Mouse (Mus musculus): ENCODE data around the gene Flt3l. TPM values are rescaled to one million over a fixed set of nuclear protein-coding genes. Genes with fewer than 3 reads are reported as not detected.

Gene Flt3l
- total and polyA plus RNA-seq, 3 experiments: 5.5 to 59.1 (median 6.4) TPM

DNA sequence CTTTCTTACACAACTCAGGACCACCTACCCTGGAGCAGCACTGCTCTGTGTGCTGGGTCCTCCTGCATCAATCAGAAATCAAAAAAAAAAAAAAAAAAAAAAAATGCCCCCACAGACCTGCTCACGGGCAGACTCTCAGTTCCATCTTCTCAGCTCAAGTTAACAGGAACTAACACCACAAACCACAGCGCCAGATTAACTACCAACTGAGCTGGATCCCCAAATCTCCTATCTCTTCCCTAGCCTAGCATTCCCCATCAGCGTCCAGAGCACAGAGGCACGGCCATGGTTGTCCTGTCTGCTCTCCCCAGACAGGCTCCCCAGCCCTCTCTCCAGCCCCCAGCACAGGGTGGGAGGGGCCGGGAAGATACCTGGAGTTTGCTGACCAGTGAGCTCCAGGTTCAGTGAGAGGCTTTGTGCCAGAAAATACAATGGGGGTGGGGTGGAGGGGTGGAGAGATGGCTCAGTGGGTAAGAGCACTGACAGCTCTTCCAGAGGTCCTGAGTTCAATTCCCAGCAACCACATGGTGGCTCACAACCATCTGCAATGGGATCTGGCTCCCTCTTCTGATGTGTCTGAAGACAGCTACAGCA is 29.1 kb downstream of the Flt3l start:
- DNase-seq: no peak
- TF ChIP-seq EP300 (IDR thresholded peaks at IDR 0.05; ENCODE audit: insufficient read depth, low read depth, low read length) (no peak), CTCF (IDR thresholded peaks at IDR 0.05) (no peak), POLR2A (IDR thresholded peaks at IDR 0.05; ENCODE audit: insufficient read depth, low read depth, low read length) (no peak)
- Histone ChIP-seq H3K79me2 (replicated peaks; ENCODE audit: control insufficient read depth, insufficient read depth, low read length) (peaks cover 2% of the 10 kb centered on the region), H3K27ac (no peak overlapping the region), H3K9ac (ENCODE audit: low read depth, low read length) (no peak overlapping the region), H3K4me1 (ENCODE audit: control insufficient read depth, insufficient read depth, low read length) (peaks cover 12% of the 10 kb centered on the region), H3K36me3 (ENCODE audit: control insufficient read depth, insufficient read depth, low read length) (0 out of 2 replicates have a peak, but pooled peaks cover 4% of the 10 kb centered on the region), H3K27me3 (ENCODE audit: control insufficient read depth, insufficient read depth, low read length) (no peaks in the 10 kb centered on the region), H3K4me3 (no peak overlapping the region)
- 61% methylated on average over 5 of the region's 5 CpGs for WGBS
- intact Hi-C loops (cut with DNase I): no loop called here

DNA sequence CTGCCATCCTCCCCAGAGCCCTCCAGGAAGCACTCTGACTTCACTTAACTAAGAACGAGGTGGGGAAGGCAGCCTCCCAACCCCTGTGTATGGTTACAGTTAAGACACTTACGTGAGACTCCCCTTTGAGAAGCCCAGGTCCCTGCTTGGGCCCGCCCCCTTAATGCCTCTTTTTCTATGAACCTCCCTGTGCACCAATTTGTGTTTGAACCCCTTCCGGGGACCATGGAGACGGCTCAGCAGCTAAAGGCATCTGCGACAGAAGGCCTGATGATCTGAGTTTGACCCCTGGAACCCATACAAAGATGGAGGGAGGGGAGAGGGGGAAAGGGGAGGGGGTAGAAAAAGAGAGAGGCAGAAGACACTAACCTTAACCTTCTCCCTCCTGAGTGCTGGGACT is 29.8 kb downstream of the Flt3l start:
- Histone ChIP-seq H3K27me3 (ENCODE audit: control insufficient read depth, insufficient read depth, low read length) (no peaks in the 10 kb centered on the region), H3K27ac (no peak overlapping the region), H3K36me3 (ENCODE audit: control insufficient read depth, insufficient read depth, low read length) (0 out of 2 replicates have a peak, but pooled peaks cover 4% of the 10 kb centered on the region), H3K4me1 (ENCODE audit: control insufficient read depth, insufficient read depth, low read length) (peaks cover 14% of the 10 kb centered on the region), H3K79me2 (replicated peaks; ENCODE audit: control insufficient read depth, insufficient read depth, low read length) (peaks cover 2% of the 10 kb centered on the region), H3K4me3 (no peak overlapping the region), H3K9ac (ENCODE audit: low read depth, low read length) (no peak overlapping the region)
- intact Hi-C loops (cut with DNase I): no loop called here
- 78% methylated on average over 6 of the region's 6 CpGs for WGBS
- TF ChIP-seq POLR2A (IDR thresholded peaks at IDR 0.05; ENCODE audit: insufficient read depth, low read depth, low read length): no peak
- TF ChIP-seq CTCF (IDR thresholded peaks at IDR 0.05): no peak
- TF ChIP-seq EP300 (IDR thresholded peaks at IDR 0.05; ENCODE audit: insufficient read depth, low read depth, low read length): no peak
- no peak for DNase-seq

DNA sequence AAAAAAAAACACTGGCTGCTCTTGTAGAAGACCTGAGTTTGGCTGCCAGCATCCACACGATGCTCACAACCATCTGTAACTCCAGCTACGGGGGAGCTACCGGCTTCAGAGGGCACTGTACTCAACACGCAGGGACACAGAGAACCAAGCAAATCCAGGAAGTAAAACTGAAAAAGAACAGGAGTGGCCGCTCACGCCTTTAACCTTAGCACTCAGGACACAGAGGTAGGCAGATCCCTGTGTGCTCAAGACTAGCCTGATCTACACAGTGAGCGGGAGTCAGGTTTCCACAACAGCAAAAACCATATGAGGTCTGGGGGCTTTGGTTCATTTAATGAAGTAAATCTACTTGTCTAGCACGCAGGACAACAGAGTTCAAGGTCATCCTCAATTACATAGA is 30.7 kb downstream of the Flt3l start:
- Histone ChIP-seq H3K9ac (ENCODE audit: low read depth, low read length) (no peak overlapping the region), H3K27ac (no peak overlapping the region), H3K4me1 (ENCODE audit: control insufficient read depth, insufficient read depth, low read length) (peaks cover 16% of the 10 kb centered on the region), H3K79me2 (replicated peaks; ENCODE audit: control insufficient read depth, insufficient read depth, low read length) (peaks cover 2% of the 10 kb centered on the region), H3K4me3 (no peak overlapping the region), H3K27me3 (ENCODE audit: control insufficient read depth, insufficient read depth, low read length) (no peaks in the 10 kb centered on the region), H3K36me3 (ENCODE audit: control insufficient read depth, insufficient read depth, low read length) (0 out of 2 replicates have a peak, but pooled peaks cover 4% of the 10 kb centered on the region)
- 82% methylated on average over 8 of the region's 8 CpGs for WGBS
- intact Hi-C loops (cut with DNase I): no loop called here
- DNase-seq: no peak
- TF ChIP-seq POLR2A (IDR thresholded peaks at IDR 0.05; ENCODE audit: insufficient read depth, low read depth, low read length) (no peak), CTCF (IDR thresholded peaks at IDR 0.05) (no peak), EP300 (IDR thresholded peaks at IDR 0.05; ENCODE audit: insufficient read depth, low read depth, low read length) (no peak)

DNA sequence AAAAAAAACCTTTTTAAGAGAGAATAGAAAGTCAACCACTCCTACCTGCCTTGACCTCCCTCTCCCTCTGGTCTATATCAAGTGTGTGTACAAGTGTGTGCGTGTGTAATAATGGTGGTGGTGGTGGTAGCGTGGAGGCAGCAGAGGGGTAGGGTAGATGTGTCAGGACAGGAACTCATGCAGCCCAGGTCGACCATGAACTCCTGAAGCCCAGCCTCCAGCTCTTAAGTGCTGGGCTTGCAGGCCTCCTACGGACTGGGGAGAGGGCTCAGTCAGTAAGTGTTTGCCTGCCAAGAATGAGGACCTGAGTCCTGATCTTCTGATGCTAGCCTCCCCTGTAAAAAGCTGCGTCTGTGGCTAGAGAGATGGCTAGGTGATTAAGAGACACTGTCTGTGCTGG is 31.3 kb downstream of the Flt3l start:
- Histone ChIP-seq H3K4me1 (ENCODE audit: control insufficient read depth, insufficient read depth, low read length) (peaks cover 16% of the 10 kb centered on the region), H3K27me3 (ENCODE audit: control insufficient read depth, insufficient read depth, low read length) (no peaks in the 10 kb centered on the region), H3K36me3 (ENCODE audit: control insufficient read depth, insufficient read depth, low read length) (0 out of 2 replicates have a peak, but pooled peaks cover 4% of the 10 kb centered on the region), H3K4me3 (no peak overlapping the region), H3K9ac (ENCODE audit: low read depth, low read length) (no peak overlapping the region), H3K27ac (no peak overlapping the region), H3K79me2 (replicated peaks; ENCODE audit: control insufficient read depth, insufficient read depth, low read length) (peaks cover 2% of the 10 kb centered on the region)
- intact Hi-C loops (cut with DNase I): no loop called here
- WGBS: 80% methylated on average over 5 of the region's 5 CpGs
- DNase-seq: no peak
- TF ChIP-seq POLR2A (IDR thresholded peaks at IDR 0.05; ENCODE audit: insufficient read depth, low read depth, low read length) (no peak), EP300 (IDR thresholded peaks at IDR 0.05; ENCODE audit: insufficient read depth, low read depth, low read length) (no peak), CTCF (IDR thresholded peaks at IDR 0.05) (no peak)

DNA sequence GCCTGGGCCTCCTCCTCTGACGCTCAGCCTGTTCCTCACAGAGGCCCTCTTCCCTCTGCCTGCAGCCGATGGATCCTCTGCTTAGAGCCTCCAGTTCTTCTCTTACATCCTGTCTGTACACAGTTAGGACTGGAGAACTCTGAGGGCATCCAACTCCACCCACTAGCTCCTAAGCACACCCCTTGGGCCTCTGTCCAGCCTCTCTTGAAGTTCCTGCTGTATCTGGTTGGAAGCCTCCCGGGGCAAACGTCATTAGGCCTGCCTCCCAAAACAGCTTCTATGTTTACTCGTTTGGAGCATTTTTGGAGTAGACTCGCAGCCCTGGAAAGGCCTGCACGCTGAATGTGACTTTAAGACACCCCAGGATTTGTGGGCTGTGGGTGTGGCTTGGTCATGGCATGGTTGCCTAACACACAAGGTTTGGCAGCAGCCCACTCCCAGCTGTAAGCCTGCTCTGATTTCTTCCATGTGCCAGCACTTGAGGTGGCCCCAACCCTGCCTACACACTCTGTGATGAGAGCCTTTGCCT is 32.5 kb downstream of the Flt3l start, which contains the start of gene Fcgrt:
Fcgrt (minus strand) TSS at position 200 of the 529 bp plus-strand sequence.
- Histone ChIP-seq H3K79me2 (replicated peaks; ENCODE audit: control insufficient read depth, insufficient read depth, low read length) (peaks cover 2% of the 10 kb centered on the region), H3K27me3 (ENCODE audit: control insufficient read depth, insufficient read depth, low read length) (no peaks in the 10 kb centered on the region), H3K9ac (ENCODE audit: low read depth, low read length) (peak within 1 kb of the TSS; percentile 78), H3K4me1 (ENCODE audit: control insufficient read depth, insufficient read depth, low read length) (peaks cover 16% of the 10 kb centered on the region), H3K36me3 (ENCODE audit: control insufficient read depth, insufficient read depth, low read length) (0 out of 2 replicates have a peak, but pooled peaks cover 4% of the 10 kb centered on the region), H3K27ac (peak within 1 kb of the TSS; percentile 95), H3K4me3 (peak within 1 kb of the TSS; percentile 54)
- intact Hi-C loops (cut with DNase I): loop anchor here (2.0 kb wide), 2 partner anchors 17 to 21 kb away; no protein-coding TSS in a partner anchor
- 2% methylated on average over 7 of the region's 7 CpGs for WGBS
- TF ChIP-seq POLR2A (IDR thresholded peaks at IDR 0.05; ENCODE audit: insufficient read depth, low read depth, low read length) (peak; percentile 97), EP300 (IDR thresholded peaks at IDR 0.05; ENCODE audit: insufficient read depth, low read depth, low read length) (peak; percentile 74), CTCF (IDR thresholded peaks at IDR 0.05) (no peak)
- peak; percentile 93 to 96 for DNase-seq
